Mouse (Mus musculus) hindbrain, postnatal 0 days (tissue): ENCODE data around the gene Per2. TPM values are rescaled to one million over a fixed set of nuclear protein-coding genes. Genes with fewer than 3 reads are reported as not detected.
A peak's percentile ranks its signal among the peaks of the same experiment; 100 is the strongest.
"Not testable (repeated sequence)": the region's sequence is repeated elsewhere in the genome, so short reads cannot be mapped to it uniquely, and the experiment has no call there.

Experiments
- ATAC-seq: fragments of 200-750 bp; cut with Nextera tagmentation; 2 replicates; pipeline ENCODE4 v1.8.0; 2017; ENCODE audit warnings: mild to moderate bottlenecking, moderate TSS enrichment, moderate library complexity
- DNase-seq: peaks from one replicate; pipeline ENCODE4 v3.0.0-alpha.2; 2015; ENCODE audit warnings: low spot score
- H3K27ac ChIP-seq: fragments of 300-500 bp; sonication (generic); 2 replicates; pipeline ENCODE4 v1.5.1; 2014; ENCODE audit warnings: mild to moderate bottlenecking
- H3K27me3 ChIP-seq: fragments of 300-500 bp; sonication (generic); 2 replicates; pipeline ENCODE4 v1.6.1; 2014; ENCODE audit warnings: low read length, mixed read lengths; ENCODE audit not compliant: insufficient read depth
- H3K36me3 ChIP-seq: fragments of 300-500 bp; sonication (generic); 2 replicates; pipeline ENCODE4 v1.6.1; 2014; ENCODE audit warnings: low read length, mixed read lengths; ENCODE audit not compliant: insufficient read depth
- H3K4me1 ChIP-seq: fragments of 300-500 bp; sonication (generic); 2 replicates; pipeline ENCODE4 v1.6.1; 2014; ENCODE audit warnings: antibody characterized with exemption, low read length, mixed read lengths; ENCODE audit not compliant: insufficient read depth
- H3K4me2 ChIP-seq: fragments of 300-500 bp; sonication (generic); 2 replicates; pipeline ENCODE4 v1.6.1; 2014; ENCODE audit warnings: low read depth, mild to moderate bottlenecking, low read length, moderate library complexity, mixed read lengths
- H3K4me3 ChIP-seq: fragments of 300-500 bp; sonication (generic); 2 replicates; pipeline ENCODE4 v1.5.1; 2014; ENCODE audit warnings: low read length
- H3K9ac ChIP-seq: fragments of 300-500 bp; sonication (generic); replicated peaks from 2 replicates; pipeline ENCODE4 v1.6.1; 2014; ENCODE audit warnings: mild to moderate bottlenecking, low read length, moderate library complexity, mixed read lengths
- H3K9me3 ChIP-seq: fragments of 300-500 bp; sonication (generic); 2 replicates; pipeline ENCODE4 v1.6.1; 2016; ENCODE audit warnings: low read length, mixed read lengths
- CTCF ChIP-seq: IDR thresholded peaks from 2 replicates; pipeline ENCODE4 v1.5.1; 2016; ENCODE audit warnings: antibody characterized with exemption, control low read depth, low read depth
- WGBS: fragments of 180-500 bp; shearing (Covaris S2); extraction: QIAGEN DNeasy Blood & Tissue Kit; methylation state at CpG from one replicate; pipeline ENCODE4 v1.1.7; 2014; 5-methylcytosine and 5-hydroxymethylcytosine counted together
- polyA plus RNA-seq: library from polyadenylated mRNA; unstranded; fragments of >200 nt; fragmentation: Nextera tagmentation; extraction: Ambion mirVana; gene quantifications from 2 replicates; pipeline ENCODE4 v1.2.1, GENCODE M21; 2015
- total RNA-seq: library from RNA; depleted of rRNA; stranded (reverse); fragments of >200 nt; gene quantifications from 2 replicates; pipeline ENCODE4 v1.2.3, GENCODE M21; 2014

Per2 gene
- total and polyA plus RNA-seq, 2 experiments from 2014 or later, result 5.1 to 10.0 TPM

DNA sequence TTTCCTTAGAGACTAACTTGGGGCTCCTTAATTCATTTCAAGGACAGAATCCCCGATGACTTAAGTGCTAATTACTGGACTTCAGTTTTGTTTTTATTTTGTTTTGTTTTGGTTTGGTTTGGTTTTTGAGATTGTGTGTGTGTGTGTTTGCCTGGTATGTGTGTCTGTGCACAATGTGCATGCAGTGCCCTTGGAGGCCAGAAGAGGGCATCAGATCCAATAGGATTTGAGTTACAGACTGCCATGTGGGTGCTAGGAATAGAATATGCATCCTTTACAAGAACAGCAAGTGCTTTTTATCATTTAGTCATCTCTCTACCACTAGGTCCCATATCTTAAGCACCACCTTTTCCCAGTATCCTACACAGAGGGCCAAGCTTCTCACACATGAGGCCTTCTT is 19.8 kb upstream of the Per2 start:
- no peaks in the 10 kb centered on the region for H3K9me3 ChIP-seq
- H3K4me3 ChIP-seq, result no peak overlapping the region
- no peak overlapping the region for H3K27ac ChIP-seq
- H3K27me3 ChIP-seq, result no peaks in the 10 kb centered on the region
- no peaks in the 10 kb centered on the region for H3K36me3 ChIP-seq
- no peaks in the 10 kb centered on the region for H3K4me1 ChIP-seq
- TF ChIP-seq CTCF, result peak; percentile 27; the same call in 1 of the 2 replicates
- H3K9ac ChIP-seq, result no peak overlapping the region
- 97% methylated on average over 1 of the region's 1 CpGs for WGBS
- no peak for ATAC-seq
- no peak for DNase-seq
- H3K4me2 ChIP-seq, result no peak overlapping the region

GRCm38 (mm10) chr1:91478145-91478544 is 19.0 kb upstream of the Per2 start:
- H3K9ac ChIP-seq, ATAC-seq, H3K27ac ChIP-seq, H3K27me3 ChIP-seq, H3K36me3 ChIP-seq, H3K9me3 ChIP-seq, H3K4me3 ChIP-seq, H3K4me1 ChIP-seq, H3K4me2 ChIP-seq, DNase-seq: not testable (repeated sequence)
- WGBS, result 93% methylated on average over 9 of the region's 13 CpGs

DNA sequence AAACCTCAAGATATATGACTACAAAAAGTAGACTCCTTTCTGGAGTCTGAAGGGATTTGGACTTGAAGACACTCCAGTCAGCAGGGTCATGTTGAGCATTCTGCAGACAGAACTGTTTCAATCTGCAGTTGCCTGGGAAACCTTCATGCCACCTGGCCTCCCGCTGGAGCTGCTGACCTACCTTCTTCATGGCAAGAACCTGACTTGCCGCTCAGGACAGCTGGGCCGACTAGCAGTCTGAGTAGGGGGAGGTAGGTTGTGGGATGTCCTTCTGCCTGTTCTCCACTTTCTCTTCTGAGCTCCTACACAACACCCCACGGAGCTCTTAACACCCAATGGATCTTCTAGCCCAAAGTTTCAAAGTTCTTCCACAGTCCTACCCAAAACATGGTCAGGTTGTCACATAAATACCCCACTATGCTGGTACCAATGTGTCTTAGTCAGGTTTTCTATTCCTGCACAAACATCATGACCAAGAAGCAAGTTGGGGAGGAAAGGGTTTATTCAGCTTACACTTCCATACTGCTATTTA is 10.8 kb upstream of the Per2 start:
- H3K4me2 ChIP-seq, result no peak overlapping the region
- no peak overlapping the region for H3K27ac ChIP-seq
- H3K4me3 ChIP-seq, result no peak overlapping the region
- WGBS, result 78% methylated on average over 4 of the region's 4 CpGs
- no peaks in the 10 kb centered on the region for H3K9me3 ChIP-seq
- no peak for ATAC-seq
- H3K9ac ChIP-seq, result no peak overlapping the region
- H3K36me3 ChIP-seq, result no peaks in the 10 kb centered on the region
- no peak for TF ChIP-seq CTCF
- no peaks in the 10 kb centered on the region for H3K4me1 ChIP-seq
- H3K27me3 ChIP-seq, result no peaks in the 10 kb centered on the region
- DNase-seq, result no peak

DNA sequence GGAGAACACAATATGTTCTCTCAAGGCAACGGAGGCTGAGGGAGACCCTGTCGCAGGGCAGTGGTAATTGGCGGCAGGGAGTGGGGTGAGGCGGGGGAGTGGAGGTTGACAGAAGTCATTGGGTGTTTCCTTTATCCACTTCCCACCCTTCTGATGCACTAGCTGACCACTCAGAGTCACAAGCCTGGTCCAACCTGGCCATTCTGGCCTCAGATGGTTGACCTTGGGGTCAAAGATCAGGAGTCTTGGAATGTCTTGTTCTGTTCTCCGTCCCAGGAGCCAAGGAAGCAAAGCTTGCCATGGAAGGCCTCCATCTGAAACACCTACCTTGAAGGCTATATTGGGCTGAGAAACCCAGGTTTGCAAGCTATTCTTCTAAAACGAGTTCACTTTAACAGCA is 7.1 kb upstream of the Per2 start:
- H3K9me3 ChIP-seq, result no peaks in the 10 kb centered on the region
- H3K27me3 ChIP-seq, result no peaks in the 10 kb centered on the region
- no peak for DNase-seq
- H3K4me1 ChIP-seq, result no peaks in the 10 kb centered on the region
- H3K36me3 ChIP-seq, result no peaks in the 10 kb centered on the region
- H3K9ac ChIP-seq, result no peak overlapping the region
- H3K4me3 ChIP-seq, result no peak overlapping the region
- H3K27ac ChIP-seq, result no peak overlapping the region
- no peak for TF ChIP-seq CTCF
- 95% methylated on average over 6 of the region's 6 CpGs for WGBS
- H3K4me2 ChIP-seq, result no peak overlapping the region
- no peak for ATAC-seq

DNA sequence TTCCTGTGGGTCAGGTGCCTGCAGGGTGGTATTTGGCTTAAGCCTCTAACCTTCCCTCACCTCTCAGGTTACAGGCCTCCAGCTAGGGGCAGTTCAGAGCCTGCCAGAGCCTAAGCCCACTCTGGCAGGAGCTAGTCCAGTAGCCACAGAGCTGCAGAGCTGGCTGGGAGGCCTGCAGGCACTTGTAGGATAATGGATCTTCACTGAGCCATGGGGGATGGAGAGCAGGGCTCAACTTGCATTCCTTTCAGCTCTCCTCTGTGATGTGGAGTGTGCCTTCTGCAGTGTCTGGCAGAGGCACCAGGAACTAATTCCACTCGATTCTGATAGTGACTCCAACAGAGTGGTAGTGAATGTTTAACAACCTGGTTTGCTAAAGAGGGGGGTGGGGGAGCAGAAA is 6.1 kb upstream of the Per2 start:
- DNase-seq, result no peak

GRCm38 (mm10) chr1:91464436-91464835 is 5.3 kb upstream of the Per2 start:
- Histone ChIP-seq H3K27ac (no peak overlapping the region), H3K36me3 (no peaks in the 10 kb centered on the region), H3K9ac (no peak overlapping the region), H3K9me3 (no peaks in the 10 kb centered on the region), H3K27me3 (no peaks in the 10 kb centered on the region), H3K4me2 (no peak overlapping the region), H3K4me3 (no peak overlapping the region), H3K4me1 (no peaks in the 10 kb centered on the region)
- ATAC-seq, result no peak
- no peak for TF ChIP-seq CTCF
- DNase-seq, result no peak
- 41% methylated on average over 5 of the region's 5 CpGs for WGBS

More for the DNA sequence above, 6.1 kb upstream of the Per2 start:
- ATAC-seq, result no peak
- no peaks in the 10 kb centered on the region for H3K4me1 ChIP-seq
- no peaks in the 10 kb centered on the region for H3K9me3 ChIP-seq
- no peaks in the 10 kb centered on the region for H3K36me3 ChIP-seq
- WGBS, result 12% methylated on average over 1 of the region's 1 CpGs
- no peak overlapping the region for H3K4me2 ChIP-seq
- H3K27me3 ChIP-seq, result no peaks in the 10 kb centered on the region
- H3K4me3 ChIP-seq, result no peak overlapping the region
- TF ChIP-seq CTCF, result no peak
- no peak overlapping the region for H3K27ac ChIP-seq
- H3K9ac ChIP-seq, result no peak overlapping the region

DNA sequence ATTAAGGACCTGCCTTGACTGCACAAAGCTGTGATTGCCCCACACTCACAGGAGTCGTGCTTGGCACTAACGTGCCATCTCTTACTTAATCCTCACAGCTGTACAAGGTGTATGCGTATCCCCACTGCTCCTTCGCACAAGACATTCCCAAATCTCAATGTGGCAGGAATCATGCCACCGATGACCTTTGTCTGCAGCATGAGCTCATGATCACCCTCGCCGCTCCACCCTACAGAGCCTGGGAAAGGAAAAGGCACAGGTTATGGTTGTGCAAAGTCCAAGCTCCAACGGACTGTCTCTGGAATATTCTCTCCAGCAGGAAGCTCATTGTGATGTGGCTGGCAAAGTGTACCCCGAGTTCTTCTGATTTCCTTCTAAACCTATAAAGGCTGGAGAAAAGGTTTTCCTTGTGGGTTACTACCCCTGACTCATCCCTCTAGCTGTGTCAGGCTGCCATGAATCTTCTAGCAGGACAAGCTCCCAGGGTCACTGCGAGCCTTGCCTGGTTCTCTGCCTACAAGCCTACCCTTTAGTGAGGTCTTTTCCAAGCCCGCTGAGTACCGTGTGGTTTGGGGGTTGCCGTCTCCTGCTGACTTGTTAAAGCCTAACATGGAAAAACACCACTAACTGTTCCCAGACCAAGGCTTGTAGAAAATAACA is 4.3 kb upstream of the Per2 start:
- no peak for ATAC-seq
- H3K4me1 ChIP-seq, result no peaks in the 10 kb centered on the region
- no peaks in the 10 kb centered on the region for H3K9me3 ChIP-seq
- H3K4me3 ChIP-seq, result no peak overlapping the region
- no peak overlapping the region for H3K27ac ChIP-seq
- TF ChIP-seq CTCF, result no peak
- no peaks in the 10 kb centered on the region for H3K27me3 ChIP-seq
- 87% methylated on average over 13 of the region's 13 CpGs for WGBS
- no peak for DNase-seq
- no peak overlapping the region for H3K4me2 ChIP-seq
- H3K36me3 ChIP-seq, result no peaks in the 10 kb centered on the region
- H3K9ac ChIP-seq, result no peak overlapping the region
